Mouse (Mus musculus): ENCODE data around the gene Olfr47. TPM values are rescaled to one million over a fixed set of nuclear protein-coding genes. Genes with fewer than 3 reads are reported as not detected.

Olfr47 gene
- polyA plus RNA-seq, 1 experiment from 2014 or later, result not detected

Other genes starting within 250 kb of the Olfr47 start
- not detected in 2 replicates for gene Olfr441, start 125.2 kb upstream of the Olfr47 start, polyA plus RNA-seq (2014; fragmentation: Nextera tagmentation; extraction: Ambion mirVana)
- gene Olfr237-ps1, start 85.0 kb upstream of the Olfr47 start, polyA plus RNA-seq (2014; fragmentation: Nextera tagmentation; extraction: Ambion mirVana), result not detected in 2 replicates
- gene Olfr437, start 68.2 kb upstream of the Olfr47 start, polyA plus RNA-seq (2014; fragmentation: Nextera tagmentation; extraction: Ambion mirVana), result not detected in 2 replicates
- not detected in 2 replicates for gene Olfr13, start 59.4 kb upstream of the Olfr47 start, polyA plus RNA-seq (2014; fragmentation: Nextera tagmentation; extraction: Ambion mirVana)
- not detected in 2 replicates for gene Olfr435, start 34.4 kb upstream of the Olfr47 start, polyA plus RNA-seq (2014; fragmentation: Nextera tagmentation; extraction: Ambion mirVana)
- not detected in 2 replicates for gene Olfr434, start 18.5 kb upstream of the Olfr47 start, polyA plus RNA-seq (2014; fragmentation: Nextera tagmentation; extraction: Ambion mirVana)
- gene Arhgef5, start 34.1 kb downstream of the Olfr47 start, polyA plus RNA-seq (2014; fragmentation: Nextera tagmentation; extraction: Ambion mirVana), result 3.6 and 4.3 TPM in 2 replicates
- gene Nobox, start 78.0 kb downstream of the Olfr47 start, polyA plus RNA-seq (2014; fragmentation: Nextera tagmentation; extraction: Ambion mirVana), result not detected in 2 replicates

All from hindbrain, embryonic 11.5 days (tissue).